Mouse (Mus musculus) liver, embryonic 13.5 days (tissue): Measurements from ENCODE around the gene Qtrt1. TPM values are rescaled to one million over a fixed set of nuclear protein-coding genes. Genes with fewer than 3 reads are reported as not detected.
A peak's percentile ranks its signal among the peaks of the same experiment; 100 is the strongest.

ENCODE experiments used
- ATAC-seq: fragments of 200-750 bp; cut with Nextera tagmentation; 2 replicates; pipeline ENCODE4 v1.8.0; 2017; ENCODE audit warnings: low read depth, mild to moderate bottlenecking, moderate number of reproducible peaks, moderate library complexity
- DNase-seq: peaks from one replicate; pipeline ENCODE4 v3.0.0; 2022
- H3K27ac ChIP-seq: fragments of 300-500 bp; sonication (generic); 2 replicates; pipeline ENCODE4 v1.5.1; 2015; ENCODE audit warnings: moderate library complexity, mild to moderate bottlenecking, inconsistent platforms
- H3K27me3 ChIP-seq: fragments of 300-500 bp; sonication (generic); 2 replicates; pipeline ENCODE4 v1.6.1; 2015; ENCODE audit warnings: mild to moderate bottlenecking, inconsistent platforms
- H3K36me3 ChIP-seq: fragments of 300-500 bp; sonication (generic); 2 replicates; pipeline ENCODE4 v1.6.1; 2015; ENCODE audit warnings: mild to moderate bottlenecking, inconsistent platforms
- H3K4me1 ChIP-seq: fragments of 300-500 bp; sonication (generic); replicated peaks from 2 replicates; pipeline ENCODE4 v1.6.1; 2015; ENCODE audit warnings: inconsistent platforms
- H3K4me2 ChIP-seq: fragments of 300-500 bp; sonication (generic); 2 replicates; pipeline ENCODE4 v1.6.1; 2015; ENCODE audit warnings: inconsistent platforms, mild to moderate bottlenecking, moderate library complexity
- H3K4me3 ChIP-seq: fragments of 300-500 bp; sonication (generic); replicated peaks from 2 replicates; pipeline ENCODE4 v1.5.1; 2015; ENCODE audit warnings: mild to moderate bottlenecking, inconsistent platforms
- H3K9ac ChIP-seq: fragments of 300-500 bp; sonication (generic); 2 replicates; pipeline ENCODE4 v1.6.1; 2015; ENCODE audit warnings: mild to moderate bottlenecking, inconsistent platforms
- H3K9me3 ChIP-seq: fragments of 300-500 bp; sonication (generic); replicated peaks from 2 replicates; pipeline ENCODE4 v1.6.1; 2016; ENCODE audit warnings: inconsistent platforms
- WGBS: fragments of 180-500 bp; shearing (Covaris S2); methylation state at CpG from one replicate; pipeline ENCODE4 v1.1.7; 2015; ENCODE audit not compliant: insufficient replicate concordance; 5-methylcytosine and 5-hydroxymethylcytosine counted together
- polyA plus RNA-seq: library from polyadenylated mRNA; unstranded; fragments of >200 nt; fragmentation: Nextera tagmentation; extraction: Ambion mirVana; gene quantifications from 2 replicates; pipeline ENCODE4 v1.2.1, GENCODE M21; 2015

The Qtrt1 gene
- polyA plus RNA-seq, 1 experiment from 2014 or later, result 28.6 TPM

GRCm38 (mm10) chr9:21392646-21393175 lies 18.9 kb upstream of the Qtrt1 start:
- WGBS, result 79% methylated on average over 10 of the region's 10 CpGs

GRCm38 (mm10) chr9:21395692-21396091 lies 15.9 kb upstream of the Qtrt1 start:
- no peak overlapping the region for H3K4me3 ChIP-seq
- 71% methylated on average over 3 of the region's 3 CpGs for WGBS
- no peak for DNase-seq
- ATAC-seq, result no peak
- H3K4me1 ChIP-seq, result no peaks in the 10 kb centered on the region
- no peak overlapping the region for H3K27ac ChIP-seq
- H3K9ac ChIP-seq, result no peak overlapping the region
- peaks cover 99% of the 10 kb centered on the region for H3K36me3 ChIP-seq
- no peaks in the 10 kb centered on the region for H3K27me3 ChIP-seq
- H3K4me2 ChIP-seq, result no peak overlapping the region
- H3K9me3 ChIP-seq, result no peaks in the 10 kb centered on the region

More at GRCm38 (mm10) chr9:21392646-21393175, 18.9 kb upstream of the Qtrt1 start:
- H3K9ac ChIP-seq, result no peak overlapping the region
- DNase-seq, result no peak
- H3K4me2 ChIP-seq, result no peak overlapping the region
- H3K27ac ChIP-seq, result no peak overlapping the region
- no peak for ATAC-seq
- no peak overlapping the region for H3K4me3 ChIP-seq
- no peaks in the 10 kb centered on the region for H3K4me1 ChIP-seq
- no peaks in the 10 kb centered on the region for H3K9me3 ChIP-seq
- H3K27me3 ChIP-seq, result no peaks in the 10 kb centered on the region
- peaks cover 96% of the 10 kb centered on the region for H3K36me3 ChIP-seq

DNA sequence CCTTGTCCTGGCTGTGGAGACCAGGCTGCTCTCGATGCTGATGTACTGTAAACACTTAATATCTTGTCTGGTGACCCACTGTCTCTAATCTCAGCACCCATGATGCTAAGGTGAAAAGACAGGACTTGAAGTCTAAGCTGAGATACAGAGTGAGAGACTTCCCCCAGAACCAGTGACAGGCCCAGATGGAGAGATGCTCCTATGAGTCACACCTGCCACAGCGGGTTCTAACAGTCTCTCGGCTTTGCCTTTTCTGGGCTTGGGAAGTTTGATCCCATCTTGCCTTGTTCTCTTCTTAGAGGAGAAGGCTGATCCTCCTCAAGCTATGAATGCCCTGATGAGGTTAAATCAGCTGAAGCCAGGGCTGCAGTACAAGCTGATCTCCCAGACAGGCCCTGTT lies 14.5 kb upstream of the Qtrt1 start:
- Histone ChIP-seq H3K4me3 (no peak overlapping the region), H3K27ac (no peak overlapping the region), H3K9me3 (no peaks in the 10 kb centered on the region), H3K27me3 (no peaks in the 10 kb centered on the region), H3K9ac (no peak overlapping the region), H3K4me1 (no peaks in the 10 kb centered on the region), H3K36me3 (peaks cover 97% of the 10 kb centered on the region), H3K4me2 (no peak overlapping the region)
- DNase-seq, result no peak
- WGBS, result 88% methylated on average over 3 of the region's 3 CpGs
- ATAC-seq, result no peak

GRCm38 (mm10) chr9:21401042-21401441 lies 10.6 kb upstream of the Qtrt1 start:
- H3K27me3 ChIP-seq, result no peaks in the 10 kb centered on the region
- DNase-seq, result no peak
- H3K36me3 ChIP-seq, result peaks cover 97% of the 10 kb centered on the region
- no peaks in the 10 kb centered on the region for H3K9me3 ChIP-seq
- H3K27ac ChIP-seq, result no peak overlapping the region
- no peak overlapping the region for H3K4me3 ChIP-seq
- H3K4me2 ChIP-seq, result no peak overlapping the region
- ATAC-seq, result no peak
- no peaks in the 10 kb centered on the region for H3K4me1 ChIP-seq
- 89% methylated on average over 9 of the region's 9 CpGs for WGBS
- H3K9ac ChIP-seq, result no peak overlapping the region

GRCm38 (mm10) chr9:21402764-21403253 lies 8.8 kb upstream of the Qtrt1 start:
- 86% methylated on average over 11 of the region's 11 CpGs for WGBS
- no peak for ATAC-seq
- Histone ChIP-seq H3K4me3 (no peak overlapping the region), H3K9me3 (no peaks in the 10 kb centered on the region), H3K27ac (no peak overlapping the region), H3K4me1 (0 out of 2 replicates have a peak, but pooled peaks cover 3% of the 10 kb centered on the region), H3K9ac (no peak overlapping the region), H3K36me3 (peaks cover 89% of the 10 kb centered on the region), H3K4me2 (no peak overlapping the region), H3K27me3 (no peaks in the 10 kb centered on the region)
- no peak for DNase-seq

- Histone ChIP-seq H3K36me3 (peaks cover 80% of the 10 kb centered on the region), H3K9ac (no peak overlapping the region), H3K4me2 (no peak overlapping the region), H3K4me3 (no peak overlapping the region), H3K9me3 (no peaks in the 10 kb centered on the region), H3K27me3 (no peaks in the 10 kb centered on the region), H3K4me1 (0 out of 2 replicates have a peak, but pooled peaks cover 4% of the 10 kb centered on the region), H3K27ac (no peak overlapping the region)
- 92% methylated on average over 5 of the region's 5 CpGs for WGBS
- ATAC-seq, result no peak
- DNase-seq, result no peak
These were observed 7.9 kb upstream of the Qtrt1 start for GRCm38 (mm10) chr9:21403745-21404144.

GRCm38 (mm10) chr9:21405525-21405924 lies 6.1 kb upstream of the Qtrt1 start:
- peaks cover 8% of the 10 kb centered on the region; the same call in 1 of the 2 replicates for H3K4me1 ChIP-seq
- no peak overlapping the region for H3K9ac ChIP-seq
- 68% methylated on average over 4 of the region's 4 CpGs for WGBS
- DNase-seq (no peak), ATAC-seq (no peak)
- no peak overlapping the region for H3K4me3 ChIP-seq
- no peak overlapping the region for H3K27ac ChIP-seq
- H3K4me2 ChIP-seq, result no peak overlapping the region
- H3K36me3 ChIP-seq, result peaks cover 62% of the 10 kb centered on the region
- no peaks in the 10 kb centered on the region for H3K9me3 ChIP-seq
- H3K27me3 ChIP-seq, result no peaks in the 10 kb centered on the region

- Histone ChIP-seq H3K9ac (no peak overlapping the region), H3K9me3 (no peaks in the 10 kb centered on the region), H3K4me3 (no peak overlapping the region), H3K4me1 (peaks cover 28% of the 10 kb centered on the region), H3K27me3 (no peaks in the 10 kb centered on the region), H3K4me2 (no peak overlapping the region), H3K36me3 (peaks cover 40% of the 10 kb centered on the region), H3K27ac (no peak overlapping the region)
- DNase-seq, result no peak
- no peak for ATAC-seq
- 26% methylated on average over 4 of the region's 4 CpGs for WGBS
These were observed 3.7 kb upstream of the Qtrt1 start for GRCm38 (mm10) chr9:21407951-21408350.

- no peak overlapping the region for H3K9ac ChIP-seq
- H3K4me2 ChIP-seq, result no peak overlapping the region
- no peaks in the 10 kb centered on the region for H3K9me3 ChIP-seq
- 62% methylated on average over 7 of the region's 7 CpGs for WGBS
- H3K36me3 ChIP-seq, result peaks cover 34% of the 10 kb centered on the region
- ATAC-seq, result no peak
- H3K4me3 ChIP-seq, result no peak overlapping the region
- H3K4me1 ChIP-seq, result peaks cover 32% of the 10 kb centered on the region
- no peak for DNase-seq
- H3K27me3 ChIP-seq, result no peaks in the 10 kb centered on the region
- no peak overlapping the region for H3K27ac ChIP-seq
These were observed 3.0 kb upstream of the Qtrt1 start for GRCm38 (mm10) chr9:21408624-21409023.

DNA sequence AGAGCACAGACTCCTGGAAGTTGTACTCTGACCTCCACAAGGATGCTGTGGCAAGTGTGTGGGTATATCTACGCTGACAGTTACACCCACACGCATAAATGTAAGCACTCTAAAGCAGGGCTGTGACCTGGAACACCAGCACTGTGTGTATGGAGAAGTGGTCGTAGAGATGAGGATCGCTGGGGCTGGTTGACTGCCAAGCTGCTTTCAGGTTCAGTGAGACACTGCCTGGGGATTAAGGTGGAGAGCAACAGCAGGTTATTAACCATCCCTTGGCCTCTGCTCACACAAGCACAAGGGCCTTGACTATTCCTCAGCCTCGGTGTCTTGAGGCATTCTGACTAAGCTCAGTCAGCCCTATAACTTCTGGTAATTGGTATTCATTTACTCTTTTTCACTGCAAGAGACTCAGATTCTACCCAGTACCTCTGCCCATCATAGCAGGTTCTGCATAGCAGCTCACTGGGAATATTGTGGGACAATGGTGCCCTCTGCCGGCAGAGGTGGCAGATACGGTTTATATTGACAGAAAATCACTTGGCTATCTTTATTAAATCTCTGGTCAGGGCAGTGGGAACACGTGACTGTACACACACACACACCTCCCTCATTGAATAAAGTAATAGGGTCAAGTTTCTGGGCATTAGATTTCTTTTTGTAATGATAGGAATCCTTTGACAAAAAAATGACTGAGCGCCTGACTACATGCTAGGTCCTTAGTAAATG lies 1.9 kb upstream of the Qtrt1 start:
- 33% methylated on average over 9 of the region's 9 CpGs for WGBS
- Histone ChIP-seq H3K9ac (no peak overlapping the region), H3K27ac (no peak overlapping the region), H3K4me1 (peaks cover 42% of the 10 kb centered on the region), H3K4me3 (no peak overlapping the region), H3K4me2 (no peak overlapping the region), H3K27me3 (no peaks in the 10 kb centered on the region), H3K36me3 (peaks cover 34% of the 10 kb centered on the region), H3K9me3 (no peaks in the 10 kb centered on the region)
- peak; percentile 63 for DNase-seq
- no peak for ATAC-seq

- H3K27ac ChIP-seq, result no peak overlapping the region
- ATAC-seq (no peak), DNase-seq (no peak)
- WGBS, result 93% methylated on average over 2 of the region's 2 CpGs
- no peaks in the 10 kb centered on the region for H3K9me3 ChIP-seq
- peaks cover 31% of the 10 kb centered on the region for H3K4me1 ChIP-seq
- H3K4me2 ChIP-seq, result no peak overlapping the region
- H3K27me3 ChIP-seq, result no peaks in the 10 kb centered on the region
- H3K9ac ChIP-seq, result no peak overlapping the region
- no peak overlapping the region for H3K4me3 ChIP-seq
- peaks cover 81% of the 10 kb centered on the region for H3K36me3 ChIP-seq
These were observed 6.2 kb downstream of the Qtrt1 start for GRCm38 (mm10) chr9:21417866-21418265.

GRCm38 (mm10) chr9:21419646-21420045 lies 8.0 kb downstream of the Qtrt1 start:
- H3K27me3 ChIP-seq, result no peaks in the 10 kb centered on the region
- H3K9ac ChIP-seq, result no peak overlapping the region
- no peak for DNase-seq
- 54% methylated on average over 2 of the region's 2 CpGs for WGBS
- peaks cover 30% of the 10 kb centered on the region for H3K4me1 ChIP-seq
- no peak overlapping the region for H3K4me2 ChIP-seq
- H3K36me3 ChIP-seq, result peaks cover 70% of the 10 kb centered on the region
- ATAC-seq, result no peak
- H3K4me3 ChIP-seq, result no peak overlapping the region
- no peaks in the 10 kb centered on the region for H3K9me3 ChIP-seq
- H3K27ac ChIP-seq, result no peak overlapping the region; the same call in 1 of the 2 replicates
